Mouse (Mus musculus) forebrain, embryonic 13.5 days (tissue): ENCODE measurements around the gene Bphl. TPM values are rescaled to one million over a fixed set of nuclear protein-coding genes. Genes with fewer than 3 reads are reported as not detected.

Source experiments
- ATAC-seq: fragments of 200-750 bp; cut with Nextera tagmentation; 2 replicates; pipeline ENCODE4 v1.8.0; 2017
- H3K27ac ChIP-seq: fragments of 300-500 bp; sonication (generic); 2 replicates; pipeline ENCODE4 v1.5.1; 2015; ENCODE audit warnings: inconsistent platforms, mild to moderate bottlenecking, moderate library complexity
- H3K27me3 ChIP-seq: fragments of 300-500 bp; sonication (generic); 2 replicates; pipeline ENCODE4 v1.6.1; 2015; ENCODE audit warnings: mild to moderate bottlenecking, inconsistent platforms
- H3K36me3 ChIP-seq: fragments of 300-500 bp; sonication (generic); 2 replicates; pipeline ENCODE4 v1.6.1; 2015; ENCODE audit warnings: mild to moderate bottlenecking, inconsistent platforms; ENCODE audit not compliant: poor library complexity, severe bottlenecking
- H3K4me1 ChIP-seq: fragments of 300-500 bp; sonication (generic); 2 replicates; pipeline ENCODE4 v1.6.1; 2015; ENCODE audit warnings: inconsistent platforms
- H3K4me2 ChIP-seq: fragments of 300-500 bp; sonication (generic); 2 replicates; pipeline ENCODE4 v1.6.1; 2015; ENCODE audit warnings: inconsistent platforms, mild to moderate bottlenecking, moderate library complexity
- H3K4me3 ChIP-seq: fragments of 300-500 bp; sonication (generic); 2 replicates; pipeline ENCODE4 v1.5.1; 2015; ENCODE audit warnings: mild to moderate bottlenecking, inconsistent platforms
- H3K9ac ChIP-seq: fragments of 300-500 bp; sonication (generic); 2 replicates; pipeline ENCODE4 v1.6.1; 2015; ENCODE audit warnings: mild to moderate bottlenecking, inconsistent platforms
- H3K9me3 ChIP-seq: fragments of 300-500 bp; sonication (generic); replicated peaks from 2 replicates; pipeline ENCODE4 v1.6.1; 2016; ENCODE audit warnings: inconsistent platforms
- WGBS: fragments of 180-500 bp; shearing (Covaris S2); methylation state at CpG from one replicate; pipeline ENCODE4 v1.1.7; 2015; 5-methylcytosine and 5-hydroxymethylcytosine counted together
- polyA plus RNA-seq: library from polyadenylated mRNA; unstranded; fragments of >200 nt; fragmentation: Nextera tagmentation; extraction: Ambion mirVana; gene quantifications from 2 replicates; pipeline ENCODE4 v1.2.1, GENCODE M21; 2015

Bphl gene
- polyA plus RNA-seq, 1 experiment from 2014 or later = 36.5 TPM

GRCm38 (mm10) chr13:34114654-34115053 is 77.3 kb downstream of the Bphl start:
- H3K4me1 ChIP-seq = 0 out of 2 replicates have a peak, but pooled peaks cover 2% of the 10 kb centered on the region
- 92% methylated on average over 4 of the region's 4 CpGs for WGBS
- no peak overlapping the region for H3K4me3 ChIP-seq
- no peak overlapping the region for H3K9ac ChIP-seq
- no peak for ATAC-seq
- peaks cover 3% of the 10 kb centered on the region; the same call in 1 of the 2 replicates for H3K36me3 ChIP-seq
- H3K27ac ChIP-seq = no peak overlapping the region
- no peaks in the 10 kb centered on the region for H3K27me3 ChIP-seq
- no peaks in the 10 kb centered on the region for H3K9me3 ChIP-seq
- no peak overlapping the region for H3K4me2 ChIP-seq

GRCm38 (mm10) chr13:34116508-34116907 is 79.1 kb downstream of the Bphl start:
- H3K9ac ChIP-seq = no peak overlapping the region
- no peaks in the 10 kb centered on the region for H3K9me3 ChIP-seq
- ATAC-seq = no peak
- peaks cover 15% of the 10 kb centered on the region for H3K36me3 ChIP-seq
- no peaks in the 10 kb centered on the region for H3K27me3 ChIP-seq
- no peak overlapping the region for H3K4me3 ChIP-seq
- H3K4me1 ChIP-seq = no peaks in the 10 kb centered on the region
- no peak overlapping the region for H3K4me2 ChIP-seq
- 89% methylated on average over 6 of the region's 6 CpGs for WGBS
- no peak overlapping the region for H3K27ac ChIP-seq

GRCm38 (mm10) chr13:34118816-34119215 is 81.4 kb downstream of the Bphl start:
- H3K9ac ChIP-seq = no peak overlapping the region
- H3K36me3 ChIP-seq = peaks cover 34% of the 10 kb centered on the region
- H3K4me1 ChIP-seq = peaks cover 15% of the 10 kb centered on the region
- no peak overlapping the region for H3K4me3 ChIP-seq
- no peaks in the 10 kb centered on the region for H3K27me3 ChIP-seq
- H3K4me2 ChIP-seq = no peak overlapping the region
- ATAC-seq = no peak
- H3K27ac ChIP-seq = no peak overlapping the region
- WGBS = 81% methylated on average over 4 of the region's 4 CpGs
- no peaks in the 10 kb centered on the region for H3K9me3 ChIP-seq

- no peaks in the 10 kb centered on the region for H3K27me3 ChIP-seq
- H3K36me3 ChIP-seq = peaks cover 40% of the 10 kb centered on the region
- no peak overlapping the region for H3K9ac ChIP-seq
- no peak for ATAC-seq
- WGBS = 84% methylated on average over 4 of the region's 4 CpGs
- H3K4me2 ChIP-seq = no peak overlapping the region
- H3K4me3 ChIP-seq = no peak overlapping the region
- no peak overlapping the region for H3K27ac ChIP-seq
- H3K4me1 ChIP-seq = peaks cover 21% of the 10 kb centered on the region
- H3K9me3 ChIP-seq = no peaks in the 10 kb centered on the region
Observed at GRCm38 (mm10) chr13:34119406-34119805, 82.0 kb downstream of the Bphl start.

- peaks cover 33% of the 10 kb centered on the region for H3K4me1 ChIP-seq
- no peak for ATAC-seq
- H3K36me3 ChIP-seq = peaks cover 51% of the 10 kb centered on the region
- H3K9me3 ChIP-seq = no peaks in the 10 kb centered on the region
- 100% methylated on average over 2 of the region's 2 CpGs for WGBS
- H3K27me3 ChIP-seq = no peaks in the 10 kb centered on the region
- H3K9ac ChIP-seq = no peak overlapping the region
- no peak overlapping the region for H3K4me2 ChIP-seq
- no peak overlapping the region for H3K4me3 ChIP-seq
- H3K27ac ChIP-seq = no peak overlapping the region
Observed at GRCm38 (mm10) chr13:34120536-34120935, 83.1 kb downstream of the Bphl start.

Other genes starting within 250 kb of the Bphl start
- not detected in 2 replicates for gene Serpinb6e, start 194.2 kb upstream of the Bphl start, polyA plus RNA-seq
- 0.18 TPM in 1 of 2 replicates, not detected in the other for gene Serpinb6c, start 131.9 kb upstream of the Bphl start, polyA plus RNA-seq
- 8.3 and 9.7 TPM in 2 replicates for gene Nqo2, start 72.9 kb upstream of the Bphl start, polyA plus RNA-seq
- gene Ripk1, start 35.2 kb upstream of the Bphl start, polyA plus RNA-seq = 5.8 and 6.7 TPM in 2 replicates
- 27.9 and 29.1 TPM in 2 replicates for gene Serpinb6a, start 34.8 kb upstream of the Bphl start, polyA plus RNA-seq
- gene Tubb2a, start 40.4 kb downstream of the Bphl start, polyA plus RNA-seq = 761 and 874 TPM in 2 replicates
- 559 and 618 TPM in 2 replicates for gene Tubb2b, start 92.9 kb downstream of the Bphl start, polyA plus RNA-seq
- 121 and 128 TPM in 2 replicates for gene Psmg4, start 125.4 kb downstream of the Bphl start, polyA plus RNA-seq